Comparison of ENCODE assay signal across 8 mouse cellular contexts in genomic region chr2:58566410-58567065, GRCm38 (mm10). TPM values are rescaled to one million over a fixed set of nuclear protein-coding genes. Genes with fewer than 3 reads are reported as not detected.
DNase-seq lines count a peak whose midpoint lies in the region; ATAC-seq and TF ChIP-seq lines count a peak whose summit lies in the region.

No protein-coding gene starts in this region.

- peak; percentile 71 for DNase-seq in NIH3T3 (ENCODE audit: low read depth)
- peak; percentile 82 for DNase-seq in cerebellum, adult 9-11 months
- peak; percentile 88 for DNase-seq in gastrocnemius, adult 2 months
- peak; percentile 41 to 58 for DNase-seq in left cerebral cortex, adult 18-20 months (ENCODE audit: low spot score in 2 of 2)
- peak; percentile 74 to 81 for DNase-seq in lung, postnatal 4 days
- DNase-seq in right cerebral cortex, adult 2 months (ENCODE audit: low spot score in 2 of 2): peak; percentile 51 to 53
- DNase-seq in urinary bladder, postnatal 25 days (ENCODE audit: low spot score): peak; percentile 61

- peak overlapping the region; percentile 69 for H3K4me2 ChIP-seq in hindbrain, embryonic 15.5 days

- H3K9me3 ChIP-seq in hindbrain, embryonic 15.5 days: no peaks in the 10 kb centered on the region

- no peaks in the 10 kb centered on the region for H3K36me3 ChIP-seq in hindbrain, embryonic 15.5 days

- H3K9ac ChIP-seq in hindbrain, embryonic 15.5 days: peak overlapping the region; percentile 90

- ATAC-seq in hindbrain, embryonic 15.5 days (ENCODE audit: low FRiP score, low read depth): peak; percentile 72

- TF ChIP-seq CTCF in gastrocnemius, adult 2 months (IDR thresholded peaks at IDR 0.05): no peak

- peaks cover 56% of the 10 kb centered on the region for H3K4me1 ChIP-seq in hindbrain, embryonic 15.5 days (replicated peaks)

- intact Hi-C loops in gastrocnemius, adult 2 months (cut with DNase I): loop anchor here (1.0 to 5.0 kb wide), 4 partner anchors 34 to 101 kb away; no protein-coding TSS in a partner anchor

- H3K27ac ChIP-seq in gastrocnemius, adult 2 months: peak overlapping the region; percentile 96
- peak overlapping the region; percentile 99 for H3K27ac ChIP-seq in hindbrain, embryonic 15.5 days (replicated peaks)

- WGBS in hindbrain, embryonic 15.5 days: under 1% methylated on average over 33 of the region's 78 CpGs

- peak overlapping the region; percentile 96 for H3K4me3 ChIP-seq in gastrocnemius, adult 2 months
- H3K4me3 ChIP-seq in hindbrain, embryonic 15.5 days: peak overlapping the region; percentile 75

- no peaks in the 10 kb centered on the region for H3K27me3 ChIP-seq in hindbrain, embryonic 15.5 days

RNA-seq across cellular contexts. Expression of gene Acvr1, which starts 0.4 kb away (rescaled TPM):
- total RNA-seq in gastrocnemius, adult 2 months (2021): 10 to 100 TPM; 17.6 to 23.2 TPM
- polyA plus RNA-seq in hindbrain, embryonic 15.5 days (2015; fragmentation: Nextera tagmentation; extraction: Ambion mirVana): 4.5 and 5.0 TPM in 2 replicates
- total RNA-seq in left cerebral cortex, adult 18-20 months (2021): 10 to 100 TPM; 32.2 to 32.8 TPM

RNA-seq across cellular contexts. Expression of gene Upp2, which starts 0.6 kb away (rescaled TPM):
- 1 to 10 TPM; 2.0 to 2.4 TPM for total RNA-seq in gastrocnemius, adult 2 months (2021)
- 12.0 and 16.2 TPM in 2 replicates for polyA plus RNA-seq in hindbrain, embryonic 15.5 days (2015; fragmentation: Nextera tagmentation; extraction: Ambion mirVana)
- total RNA-seq in left cerebral cortex, adult 18-20 months (2021): 10 to 100 TPM; 32.6 to 35.2 TPM

Comparison
In these comparisons a context has a peak if more than half of its experiments do, and no peak if none do; other contexts are left out.
1. Peak in every context shown above with its lines: DNase-seq, ATAC-seq, H3K4me3 ChIP-seq and H3K27ac ChIP-seq.
2. RNA of gene Upp2, which starts 0.6 kb away (total RNA-seq): 32.6 to 35.2 TPM in left cerebral cortex, adult 18-20 months; 2.0 to 2.4 TPM in gastrocnemius, adult 2 months; every median in the first group is over 4 times any median in the second.